In the genomic region with DNA sequence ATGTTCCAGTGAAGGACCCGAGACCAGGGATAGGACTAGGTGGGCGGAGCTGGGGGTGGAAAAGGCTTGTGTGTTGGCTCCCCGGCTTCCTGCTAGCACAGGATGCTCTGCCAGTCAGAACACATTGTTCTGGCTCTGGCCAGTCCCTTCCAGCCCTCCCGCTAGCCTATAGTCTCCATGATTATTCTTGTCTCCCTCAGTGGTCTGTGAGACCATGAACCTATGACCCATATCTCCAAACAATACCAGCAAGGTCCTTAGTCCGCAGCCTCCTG, we compare ENCODE assay signal across 20 mouse cellular contexts. TPM values are rescaled to one million over a fixed set of nuclear protein-coding genes. Genes with fewer than 3 reads are reported as not detected.
DNase-seq lines count a peak whose midpoint lies in the region; ATAC-seq and TF ChIP-seq lines count a peak whose summit lies in the region.
"Had no signal": no experiment of that assay in that cellular context is flagged by ENCODE, and none has a peak within 500 bp of the region (broad histone marks: within the 10 kb centered on the region; RNA-seq: fewer than 3 reads in every experiment).

No protein-coding gene starts in this region.

- peak; percentile 20 to 65 for DNase-seq in kidney, postnatal 25 days
- no peak for DNase-seq in midbrain, postnatal 0 days (ENCODE audit: low spot score)
- peak; percentile 21 for DNase-seq in lung, postnatal 14 days
- DNase-seq in thymus, postnatal 10 days (ENCODE audit: low spot score in 2 of 2), result no peak
- DNase-seq in ovary, postnatal 36 days (ENCODE audit: low spot score), result no peak
- DNase-seq: cerebellum, adult 11-12 months; cerebellum, postnatal 25 days; embryo, embryonic 11 days; gastrocnemius, postnatal 36 days; kidney, postnatal 14 days; left cerebral cortex, postnatal 4 days; liver; retina, postnatal 1 day had no signal

- H3K4me3 ChIP-seq in kidney, embryonic 15.5 days (replicated peaks), result no peak overlapping the region
- H3K4me3 ChIP-seq in midbrain, postnatal 0 days (ENCODE audit: low read depth, low read length), result no peak overlapping the region
- H3K4me3 ChIP-seq in midbrain, embryonic 16.5 days (ENCODE audit: low read depth, low read length), result no peak overlapping the region
- H3K4me3 ChIP-seq: forebrain, embryonic 15.5 days; midbrain, embryonic 13.5 days had no signal

- peaks cover 57% of the 10 kb centered on the region for H3K27me3 ChIP-seq in kidney, embryonic 15.5 days
- no peaks in the 10 kb centered on the region; the same call in 1 of the 2 replicates for H3K27me3 ChIP-seq in midbrain, postnatal 0 days (ENCODE audit: insufficient read depth, low read length)
- peaks cover 3% of the 10 kb centered on the region; the same call in 1 of the 2 replicates for H3K27me3 ChIP-seq in midbrain, embryonic 16.5 days (ENCODE audit: control insufficient read depth, insufficient read depth, low read depth, low read length)

- WGBS in kidney, embryonic 15.5 days, result 55% methylated on average over 5 of the region's 5 CpGs
- 67% methylated on average over 5 of the region's 5 CpGs for WGBS in midbrain, postnatal 0 days
- 66% methylated on average over 5 of the region's 5 CpGs for WGBS in midbrain, embryonic 16.5 days

- H3K4me1 ChIP-seq in kidney, embryonic 15.5 days, result peaks cover 14% of the 10 kb centered on the region
- H3K4me1 ChIP-seq in midbrain, postnatal 0 days (ENCODE audit: insufficient read depth, low read length), result no peaks in the 10 kb centered on the region
- H3K4me1 ChIP-seq in midbrain, embryonic 16.5 days (ENCODE audit: control insufficient read depth, insufficient read depth, low read length), result 0 out of 2 replicates have a peak, but pooled peaks cover 2% of the 10 kb centered on the region

- no peak for TF ChIP-seq CTCF in midbrain, postnatal 0 days (IDR thresholded peaks at IDR 0.05)

- no peak overlapping the region for H3K4me2 ChIP-seq in kidney, embryonic 15.5 days
- H3K4me2 ChIP-seq in midbrain, postnatal 0 days (ENCODE audit: low read depth, low read length, poor library complexity, severe bottlenecking), result no peak overlapping the region
- H3K4me2 ChIP-seq in midbrain, embryonic 16.5 days (ENCODE audit: low read length), result no peak overlapping the region
- H3K4me2 ChIP-seq: forebrain, embryonic 15.5 days had no signal

- H3K9ac ChIP-seq in kidney, embryonic 15.5 days, result no peak overlapping the region
- 0 out of 2 replicates have a peak overlapping the region, but pooled peaks have one; percentile 2 for H3K9ac ChIP-seq in midbrain, postnatal 0 days (replicated peaks; ENCODE audit: low read length, poor library complexity, severe bottlenecking)
- H3K9ac ChIP-seq in midbrain, embryonic 16.5 days (ENCODE audit: low read depth, low read length), result no peak overlapping the region
- H3K9ac ChIP-seq: forebrain, embryonic 15.5 days; midbrain, embryonic 13.5 days had no signal

- no peak overlapping the region for H3K27ac ChIP-seq in kidney, embryonic 15.5 days
- no peak overlapping the region for H3K27ac ChIP-seq in midbrain, postnatal 0 days (ENCODE audit: low read depth, low read length)
- H3K27ac ChIP-seq in midbrain, embryonic 16.5 days (ENCODE audit: low read length), result no peak overlapping the region
- H3K27ac ChIP-seq: forebrain, embryonic 15.5 days; hindbrain, postnatal 0 days; midbrain, embryonic 13.5 days had no signal

- no peaks in the 10 kb centered on the region for H3K9me3 ChIP-seq in kidney, embryonic 15.5 days (replicated peaks)
- H3K9me3 ChIP-seq in midbrain, postnatal 0 days (ENCODE audit: low read length), result no peaks in the 10 kb centered on the region
- no peaks in the 10 kb centered on the region for H3K9me3 ChIP-seq in midbrain, embryonic 16.5 days (replicated peaks; ENCODE audit: control insufficient read depth, low read length, poor library complexity, severe bottlenecking)
- H3K9me3 ChIP-seq: forebrain, embryonic 15.5 days; hindbrain, embryonic 10.5 days; midbrain, embryonic 13.5 days had no signal

- no peaks in the 10 kb centered on the region for H3K36me3 ChIP-seq in kidney, embryonic 15.5 days
- 0 out of 2 replicates have a peak, but pooled peaks cover 7% of the 10 kb centered on the region for H3K36me3 ChIP-seq in midbrain, postnatal 0 days (ENCODE audit: insufficient read depth, low read length)
- H3K36me3 ChIP-seq in midbrain, embryonic 16.5 days (ENCODE audit: control insufficient read depth, insufficient read depth, low read length), result no peaks in the 10 kb centered on the region; the same call in 1 of the 2 replicates
- H3K36me3 ChIP-seq: forebrain, embryonic 15.5 days; hindbrain, embryonic 10.5 days; midbrain, embryonic 13.5 days had no signal

- no peak for ATAC-seq in kidney, embryonic 15.5 days (replicated peaks; ENCODE audit: low FRiP score)
- ATAC-seq in midbrain, postnatal 0 days (ENCODE audit: low FRiP score), result no peak
- no peak for ATAC-seq in midbrain, embryonic 16.5 days
- ATAC-seq: forebrain, embryonic 15.5 days; hindbrain, postnatal 0 days; intestine, postnatal 0 days; midbrain, embryonic 13.5 days had no signal

RNA-seq across cellular contexts. Expression of gene Engase, which starts 27.5 kb away (rescaled TPM):
- 5.4 and 8.7 TPM in 2 replicates for polyA plus RNA-seq in kidney, embryonic 15.5 days (2015; fragmentation: Nextera tagmentation; extraction: Ambion mirVana)
- 8.7 and 13.6 TPM in 2 replicates for total RNA-seq in midbrain, postnatal 0 days (2014; rRNA removed)
- polyA plus RNA-seq in midbrain, postnatal 0 days (2015; fragmentation: Nextera tagmentation; extraction: Ambion mirVana), result 5.1 and 5.3 TPM in 2 replicates
- 5.5 and 5.9 TPM in 2 replicates for polyA plus RNA-seq in midbrain, embryonic 16.5 days (2015; fragmentation: Nextera tagmentation; extraction: Ambion mirVana)

Comparison
In these comparisons a context has a peak if more than half of its experiments do, and no peak if none do; other contexts are left out.
1. DNase-seq: peak in kidney, postnatal 25 days (2 of 2) and lung, postnatal 14 days (single experiment); none in midbrain, postnatal 0 days (single experiment), thymus, postnatal 10 days (0 of 2) and ovary, postnatal 36 days (single experiment).